Mouse (Mus musculus) hindbrain, embryonic 16.5 days (tissue): ENCODE measurements around the gene Tmem80. TPM values are rescaled to one million over a fixed set of nuclear protein-coding genes. Genes with fewer than 3 reads are reported as not detected.

ENCODE experiments used
- ATAC-seq: fragments of 200-750 bp; cut with Nextera tagmentation; 2 replicates; pipeline ENCODE4 v1.8.0; 2017; ENCODE audit warnings: moderate TSS enrichment, moderate library complexity
- H3K27ac ChIP-seq: fragments of 300-500 bp; sonication (generic); 2 replicates; pipeline ENCODE4 v1.5.1; 2014; ENCODE audit warnings: low read depth, mild to moderate bottlenecking, control low read depth, low read length, moderate library complexity
- H3K27me3 ChIP-seq: fragments of 300-500 bp; sonication (generic); replicated peaks from 2 replicates; pipeline ENCODE4 v1.6.1; 2014; ENCODE audit warnings: low read length; ENCODE audit not compliant: control insufficient read depth, insufficient read depth
- H3K36me3 ChIP-seq: fragments of 300-500 bp; sonication (generic); 2 replicates; pipeline ENCODE4 v1.6.1; 2014; ENCODE audit warnings: mild to moderate bottlenecking, low read length, moderate library complexity, mixed read lengths; ENCODE audit not compliant: control insufficient read depth, insufficient read depth
- H3K4me1 ChIP-seq: fragments of 300-500 bp; sonication (generic); 2 replicates; pipeline ENCODE4 v1.6.1; 2014; ENCODE audit warnings: low read depth, low read length; ENCODE audit not compliant: control insufficient read depth, insufficient read depth
- H3K4me2 ChIP-seq: fragments of 300-500 bp; sonication (generic); 2 replicates; pipeline ENCODE4 v1.6.1; 2014; ENCODE audit warnings: mild to moderate bottlenecking, low read length, control low read depth, moderate library complexity
- H3K4me3 ChIP-seq: fragments of 300-500 bp; sonication (generic); 2 replicates; pipeline ENCODE4 v1.5.1; 2014; ENCODE audit warnings: mild to moderate bottlenecking, low read length, control low read depth, moderate library complexity
- H3K9ac ChIP-seq: fragments of 300-500 bp; sonication (generic); 2 replicates; pipeline ENCODE4 v1.6.1; 2014; ENCODE audit warnings: low read depth, mild to moderate bottlenecking, control low read depth, low read length, moderate library complexity
- H3K9me3 ChIP-seq: fragments of 300-500 bp; sonication (generic); 2 replicates; pipeline ENCODE4 v1.6.1; 2014; ENCODE audit warnings: mild to moderate bottlenecking, low read length, moderate library complexity; ENCODE audit not compliant: control insufficient read depth
- WGBS: fragments of 180-500 bp; shearing (Covaris S2); extraction: QIAGEN DNeasy Blood & Tissue Kit; methylation state at CpG from one replicate; pipeline ENCODE4 v1.1.7; 2014; 5-methylcytosine and 5-hydroxymethylcytosine counted together
- polyA plus RNA-seq: library from polyadenylated mRNA; unstranded; fragments of >200 nt; fragmentation: Nextera tagmentation; extraction: Ambion mirVana; gene quantifications from 2 replicates; pipeline ENCODE4 v1.2.1, GENCODE M21; 2015

Gene Tmem80
- polyA plus RNA-seq, 1 experiment from 2014 or later, result 48.2 TPM

GRCm38 (mm10) chr7:141381068-141381835 is 53.7 kb downstream of the Tmem80 start:
- no peaks in the 10 kb centered on the region for H3K27me3 ChIP-seq
- 81% methylated on average over 4 of the region's 4 CpGs for WGBS
- no peak overlapping the region for H3K9ac ChIP-seq
- no peak for ATAC-seq
- no peaks in the 10 kb centered on the region for H3K36me3 ChIP-seq
- no peak overlapping the region for H3K4me3 ChIP-seq
- no peaks in the 10 kb centered on the region for H3K9me3 ChIP-seq
- no peaks in the 10 kb centered on the region for H3K4me1 ChIP-seq
- no peak overlapping the region for H3K4me2 ChIP-seq
- H3K27ac ChIP-seq, result no peak overlapping the region

Other genes with a start within 250 kb of the Tmem80 start
- gene Pkp3, start 249.5 kb upstream of the Tmem80 start, polyA plus RNA-seq, result 0.31 and 0.32 TPM in 2 replicates
- 3.2 and 3.3 TPM in 2 replicates for gene Sigirr, start 227.2 kb upstream of the Tmem80 start, polyA plus RNA-seq
- gene Ano9, start 209.9 kb upstream of the Tmem80 start, polyA plus RNA-seq, result 0.49 and 0.80 TPM in 2 replicates
- 82.8 and 95.8 TPM in 2 replicates for gene Ptdss2, start 205.4 kb upstream of the Tmem80 start, polyA plus RNA-seq
- gene Rnh1, start 154.9 kb upstream of the Tmem80 start, polyA plus RNA-seq, result 53.6 and 54.1 TPM in 2 replicates
- 93.2 and 132 TPM in 2 replicates for gene Hras, start 133.7 kb upstream of the Tmem80 start, polyA plus RNA-seq
- gene Lrrc56, start 133.6 kb upstream of the Tmem80 start, polyA plus RNA-seq, result 10.1 and 10.4 TPM in 2 replicates
- 0.35 and 0.89 TPM in 2 replicates for gene Lmntd2, start 113.7 kb upstream of the Tmem80 start, polyA plus RNA-seq
- gene Rassf7, start 111.9 kb upstream of the Tmem80 start, polyA plus RNA-seq, result 22.8 and 25.9 TPM in 2 replicates
- gene Phrf1, start 99.0 kb upstream of the Tmem80 start, polyA plus RNA-seq, result 57.1 and 67.4 TPM in 2 replicates
- gene Irf7, start 61.3 kb upstream of the Tmem80 start, polyA plus RNA-seq, result 1.8 and 2.0 TPM in 2 replicates
- 0.29 TPM in 1 of 2 replicates, not detected in the other for gene Cdhr5, start 51.0 kb upstream of the Tmem80 start, polyA plus RNA-seq
- 3.5 and 6.1 TPM in 2 replicates for gene Sct, start 48.6 kb upstream of the Tmem80 start, polyA plus RNA-seq
- gene Drd4, start 35.7 kb upstream of the Tmem80 start, polyA plus RNA-seq, result 0.64 and 1.00 TPM in 2 replicates
- gene Deaf1, start within 50 bp of the Tmem80 start, polyA plus RNA-seq, result 202 and 206 TPM in 2 replicates
- gene Eps8l2, start 11.1 kb downstream of the Tmem80 start, polyA plus RNA-seq, result 2.5 and 3.1 TPM in 2 replicates
- 276 and 284 TPM in 2 replicates for gene Taldo1, start 64.5 kb downstream of the Tmem80 start, polyA plus RNA-seq
- 51.8 and 55.2 TPM in 2 replicates for gene Gatd1, start 86.4 kb downstream of the Tmem80 start, polyA plus RNA-seq
- gene Cend1, start 101.8 kb downstream of the Tmem80 start, polyA plus RNA-seq, result 226 and 245 TPM in 2 replicates
- 96.3 and 104 TPM in 2 replicates for gene Slc25a22, start 110.2 kb downstream of the Tmem80 start, polyA plus RNA-seq
- 2.8 and 4.5 TPM in 2 replicates for gene Pidd1, start 116.3 kb downstream of the Tmem80 start, polyA plus RNA-seq
- 602 and 645 TPM in 2 replicates for gene Rplp2, start 119.6 kb downstream of the Tmem80 start, polyA plus RNA-seq
- 20.0 and 20.9 TPM in 2 replicates for gene Pnpla2, start 127.5 kb downstream of the Tmem80 start, polyA plus RNA-seq
- gene Cracr2b, start 133.4 kb downstream of the Tmem80 start, polyA plus RNA-seq, result 7.9 and 10.8 TPM in 2 replicates
- 23.0 and 24.7 TPM in 2 replicates for gene Cd151, start 139.7 kb downstream of the Tmem80 start, polyA plus RNA-seq
- 72.4 and 75.8 TPM in 2 replicates for gene Polr2l, start 147.4 kb downstream of the Tmem80 start, polyA plus RNA-seq
- 68.3 and 71.0 TPM in 2 replicates for gene Tspan4, start 147.5 kb downstream of the Tmem80 start, polyA plus RNA-seq
- gene Chid1, start 212.1 kb downstream of the Tmem80 start, polyA plus RNA-seq, result 54.4 and 56.7 TPM in 2 replicates
- 118 and 136 TPM in 2 replicates for gene Ap2a2, start 234.4 kb downstream of the Tmem80 start, polyA plus RNA-seq